Mouse (Mus musculus) megakaryocyte, embryonic 14.5 days (primary cell): ENCODE measurements around the gene Bcar3.

Experiments
- FLI1 ChIP-seq: IDR thresholded peaks from 2 replicates; pipeline ENCODE4 v1.6.1; 2012; ENCODE audit warnings: low read length, inconsistent platforms, mixed read lengths
- GATA1 ChIP-seq: IDR thresholded peaks from 3 replicates; pipeline ENCODE4 v1.6.1; 2012; ENCODE audit warnings: mixed read lengths, low read length, inconsistent platforms, borderline replicate concordance

DNA sequence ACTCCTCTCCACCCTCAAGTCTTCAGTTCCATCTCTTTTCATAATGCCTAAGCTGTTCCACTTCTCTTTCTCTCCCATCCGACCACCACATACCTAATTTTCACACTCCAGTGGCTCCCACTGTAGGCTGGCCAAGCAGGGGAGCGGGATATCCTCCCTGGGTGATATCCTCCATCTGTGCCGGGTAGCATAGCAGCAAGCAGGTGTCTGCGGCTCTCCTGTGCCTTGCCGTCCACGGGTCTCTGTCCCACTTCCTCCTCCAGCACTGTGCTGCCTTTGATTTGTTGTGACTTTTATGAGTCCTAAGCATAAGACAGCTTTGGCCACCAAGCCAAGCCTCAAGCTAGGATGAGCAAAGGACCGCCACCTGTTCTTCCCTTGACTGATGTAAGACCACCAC is 103.5 kb downstream of the Bcar3 start:
- TF ChIP-seq GATA1 (no peak), FLI1 (no peak)
